Mouse (Mus musculus): ENCODE data around the gene Fam186b. TPM values are rescaled to one million over a fixed set of nuclear protein-coding genes. Genes with fewer than 3 reads are reported as not detected.

The Fam186b gene
- total and polyA plus RNA-seq, 3 experiments = 0.11 TPM; not detected in 2

DNA sequence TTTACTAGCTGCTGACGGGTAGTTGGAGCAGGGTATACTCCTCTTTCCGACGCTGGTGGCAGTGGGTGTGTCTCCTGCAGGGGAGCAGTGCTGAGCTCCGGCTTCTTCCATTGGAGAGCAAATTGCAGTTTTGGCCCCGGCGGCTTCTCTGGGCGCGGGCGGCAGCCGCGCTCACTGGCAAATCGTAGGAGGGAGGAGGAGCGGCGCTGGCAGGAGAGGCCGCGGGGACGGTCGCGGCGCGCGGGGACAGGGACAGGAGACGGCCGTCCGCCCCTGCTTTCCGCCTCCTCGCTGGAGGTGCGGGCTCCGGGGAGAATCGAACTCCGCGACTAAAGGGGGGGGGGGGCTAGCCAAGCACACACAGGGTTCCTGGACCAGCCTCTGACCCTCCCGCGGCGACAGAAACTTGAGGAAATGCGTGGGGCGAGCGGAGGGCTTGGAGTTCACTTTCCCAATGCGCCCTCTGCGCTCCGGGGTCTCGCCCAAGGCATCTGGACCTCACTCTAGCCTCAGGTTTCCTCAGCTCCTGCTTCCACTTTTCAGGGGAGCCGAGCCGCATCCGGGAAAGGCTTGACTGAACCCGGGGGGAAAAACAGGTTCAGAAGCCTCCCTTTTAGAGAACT lies 72.0 kb downstream of the Fam186b start (continued):
- TF ChIP-seq CHD2 (IDR thresholded peaks at IDR 0.05; ENCODE audit: low read length) = no peak
- TF ChIP-seq RCOR1 (IDR thresholded peaks at IDR 0.05; ENCODE audit: low read depth, low read length) = no peak
- no peak for TF ChIP-seq KAT2A (conservative IDR thresholded peaks at IDR 0.05; ENCODE audit: low read depth, low read length)

DNA sequence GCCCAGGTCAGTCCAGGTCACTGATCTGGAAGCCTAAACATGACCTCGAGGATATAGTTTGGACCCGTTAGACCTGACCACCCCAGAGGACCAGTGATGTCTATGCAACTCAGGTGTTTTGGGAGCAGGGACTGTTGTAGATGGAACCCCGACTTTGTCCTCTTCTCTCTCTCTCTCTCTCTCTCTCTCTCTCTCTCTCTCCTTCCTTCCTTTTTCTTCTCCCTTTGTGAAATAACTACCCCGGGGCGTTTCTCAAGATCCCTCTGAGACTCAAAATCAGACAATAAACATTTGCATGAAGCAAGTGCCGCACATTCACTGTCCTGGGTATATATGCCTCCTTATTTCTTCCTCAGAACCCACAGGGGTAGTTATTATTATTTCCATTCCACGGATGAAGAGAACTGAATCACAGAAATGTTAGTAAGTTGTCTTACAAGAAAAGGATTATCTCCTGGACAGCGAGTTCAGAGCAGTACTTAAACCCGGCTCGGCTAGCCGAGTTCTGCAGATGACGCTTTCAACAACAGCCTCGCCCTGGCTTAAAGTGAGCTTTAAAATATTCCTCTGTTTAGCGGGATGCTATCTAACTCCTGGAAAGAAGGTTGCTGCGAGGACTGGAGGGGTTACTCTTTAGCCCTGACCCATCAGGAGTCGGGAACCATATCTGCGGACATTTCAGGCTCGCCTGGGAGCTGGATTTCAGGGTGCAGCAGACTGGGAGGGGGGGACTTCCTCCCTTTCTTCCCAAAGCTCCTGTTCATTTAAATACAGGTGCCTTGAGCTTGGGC lies 72.7 kb downstream of the Fam186b start:
- H3K79me2 ChIP-seq (ENCODE audit: control insufficient read depth, insufficient read depth, low read length, poor library complexity) = peaks cover 1% of the 10 kb centered on the region; the same call in 1 of the 2 replicates
- H3K9me3 ChIP-seq (replicated peaks; ENCODE audit: insufficient read depth, low read length) = no peaks in the 10 kb centered on the region
- H3K4me3 ChIP-seq (ENCODE audit: control insufficient read depth in 1 of 2, insufficient read depth in 1 of 2, low read depth in 2 of 2, low read length in 2 of 2) = peak overlapping the region; percentile 56 to 72
- TF ChIP-seq JUND (IDR thresholded peaks at IDR 0.05; ENCODE audit: low read depth, low read length) = peak; percentile 85; the same call in 1 of the 2 replicates
- TF ChIP-seq E2F4 (IDR thresholded peaks at IDR 0.05; ENCODE audit: borderline replicate concordance, low read depth, low read length) = no peak
- no peak for TF ChIP-seq EP300 (IDR thresholded peaks at IDR 0.05; ENCODE audit: low read depth in 1 of 2, low read length in 2 of 2)
- H3K27me3 ChIP-seq (ENCODE audit: control insufficient read depth in 1 of 2, insufficient read depth in 2 of 2, low read length in 2 of 2) = peaks cover 7 to 17% of the 10 kb centered on the region in 2 experiments
- peak; percentile 60 for DNase-seq (ENCODE audit: low read depth, low spot score)
- H3K36me3 ChIP-seq (ENCODE audit: control insufficient read depth in 1 of 2, insufficient read depth in 2 of 2, low read length in 2 of 2) = peaks cover 0 to 8% of the 10 kb centered on the region in 2 experiments; a peak in 2 of 4 replicates
- H3K4me1 ChIP-seq (ENCODE audit: control insufficient read depth in 1 of 2, insufficient read depth in 2 of 2, low read length in 2 of 2) = peaks cover 3 to 12% of the 10 kb centered on the region in 2 experiments; a peak in 3 of 4 replicates
- H3K9ac ChIP-seq (ENCODE audit: control insufficient read depth, low read depth, low read length, poor library complexity, severe bottlenecking) = peak overlapping the region; percentile 75
- peak overlapping the region; percentile 26 for H3K27ac ChIP-seq (ENCODE audit: control insufficient read depth, low read depth, low read length)

DNA sequence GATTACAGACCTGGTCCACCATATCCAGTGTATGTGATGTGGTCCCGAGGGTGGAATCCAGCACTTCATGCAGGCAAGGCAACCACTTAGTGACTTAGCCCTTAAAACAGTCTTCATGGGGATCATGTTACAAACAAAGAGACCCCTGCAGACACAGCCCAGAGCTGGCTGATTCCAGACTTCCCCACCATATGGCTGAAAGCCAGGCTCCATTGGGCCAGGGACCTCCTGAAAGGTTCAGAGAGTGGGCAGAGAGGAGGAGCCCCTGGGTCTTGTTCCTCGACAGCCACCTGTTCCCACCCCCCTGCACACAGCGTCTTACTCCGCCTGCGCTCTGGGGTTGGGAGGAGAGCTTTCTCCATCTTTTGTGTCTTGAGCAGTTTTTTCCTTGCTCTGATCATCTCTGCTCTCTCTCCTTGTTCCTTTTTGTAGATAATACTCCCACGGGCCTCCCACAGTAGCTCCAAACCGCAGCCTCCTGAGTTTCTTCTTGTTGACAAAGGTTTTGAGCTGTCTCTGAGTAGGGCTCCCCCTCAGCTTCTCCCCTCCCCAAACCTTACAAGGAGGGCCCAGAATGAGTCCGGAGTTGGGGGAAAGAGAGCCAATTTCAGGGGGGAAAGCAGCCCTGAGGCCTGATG lies 74.3 kb downstream of the Fam186b start:
- Histone ChIP-seq H3K27me3 (ENCODE audit: control insufficient read depth in 1 of 2, insufficient read depth in 2 of 2, low read length in 2 of 2) (peaks cover 7 to 17% of the 10 kb centered on the region in 2 experiments), H3K4me3 (ENCODE audit: control insufficient read depth in 1 of 2, insufficient read depth in 1 of 2, low read depth in 2 of 2, low read length in 2 of 2) (peak overlapping the region; percentile 56 to 72; a peak in 3 of 4 replicates), H3K9ac (ENCODE audit: control insufficient read depth, low read depth, low read length, poor library complexity, severe bottlenecking) (peak overlapping the region; percentile 46), H3K4me1 (ENCODE audit: control insufficient read depth in 1 of 2, insufficient read depth in 2 of 2, low read length in 2 of 2) (peaks cover 4 to 17% of the 10 kb centered on the region in 2 experiments; a peak in 3 of 4 replicates), H3K9me3 (replicated peaks; ENCODE audit: insufficient read depth, low read length) (no peaks in the 10 kb centered on the region), H3K27ac (ENCODE audit: control insufficient read depth, low read depth, low read length) (no peak overlapping the region), H3K79me2 (ENCODE audit: control insufficient read depth, insufficient read depth, low read length, poor library complexity) (peaks cover 1% of the 10 kb centered on the region; the same call in 1 of the 2 replicates), H3K36me3 (ENCODE audit: control insufficient read depth in 1 of 2, insufficient read depth in 2 of 2, low read length in 2 of 2) (peaks cover 0 to 8% of the 10 kb centered on the region in 2 experiments; a peak in 2 of 4 replicates)
- peak; percentile 40 for DNase-seq (ENCODE audit: low read depth, low spot score)
- no peak; the same call in 1 of the 2 replicates for TF ChIP-seq MXI1 (IDR thresholded peaks at IDR 0.05; ENCODE audit: low read depth, low read length)
- no peak for TF ChIP-seq TBP (IDR thresholded peaks at IDR 0.05; ENCODE audit: low read depth, low read length)
- TF ChIP-seq ZKSCAN1 (IDR thresholded peaks at IDR 0.05; ENCODE audit: low read depth, low read length) = no peak
- no peak for TF ChIP-seq GATA1 (IDR thresholded peaks at IDR 0.05; ENCODE audit: low read depth, low read length)
- TF ChIP-seq ZNF384 (IDR thresholded peaks at IDR 0.05; ENCODE audit: low read depth, low read length) = no peak
- no peak for TF ChIP-seq TAL1 (IDR thresholded peaks at IDR 0.05; ENCODE audit: low read length)
- no peak for TF ChIP-seq CTCF (IDR thresholded peaks at IDR 0.05 in 2 of 3, conservative IDR thresholded peaks at IDR 0.05 in 1 of 3; ENCODE audit: control insufficient read depth in 1 of 3, insufficient read depth in 1 of 3, low read depth in 2 of 3, low read length in 3 of 3, poor library complexity in 1 of 3, severe bottlenecking in 1 of 3)
- no peak for TF ChIP-seq JUND (IDR thresholded peaks at IDR 0.05; ENCODE audit: low read depth, low read length)
- no peak for TF ChIP-seq POLR2AphosphoS2 (IDR thresholded peaks at IDR 0.05; ENCODE audit: low read length)
- no peak for TF ChIP-seq E2F4 (IDR thresholded peaks at IDR 0.05; ENCODE audit: borderline replicate concordance, low read depth, low read length)
- no peak for TF ChIP-seq USF2 (IDR thresholded peaks at IDR 0.05; ENCODE audit: borderline replicate concordance in 1 of 2, insufficient read depth in 1 of 2, low read depth in 1 of 2, low read length in 2 of 2)
- no peak for TF ChIP-seq POLR2A (IDR thresholded peaks at IDR 0.05; ENCODE audit: control insufficient read depth in 1 of 2, insufficient read depth in 1 of 2, low read depth in 1 of 2, low read length in 2 of 2, poor library complexity in 1 of 2)
- no peak for TF ChIP-seq MYC (IDR thresholded peaks at IDR 0.05; ENCODE audit: low read depth, low read length)
